Mouse (Mus musculus) kidney, adult 9 months (tissue): ENCODE measurements around the gene Sema4d.

Experiments
- DNase-seq: peaks from one replicate; pipeline ENCODE4 v3.0.0; 2022

The Sema4d gene

GRCm38 (mm10) chr13:51749578-51750345 is 43.8 kb downstream of the Sema4d start:
- DNase-seq: no peak

- peak; percentile 72 for DNase-seq
These were observed 45.5 kb downstream of the Sema4d start for GRCm38 (mm10) chr13:51748009-51748552.

- no peak for DNase-seq
These were observed 46.5 kb downstream of the Sema4d start for GRCm38 (mm10) chr13:51747069-51747468.

DNA sequence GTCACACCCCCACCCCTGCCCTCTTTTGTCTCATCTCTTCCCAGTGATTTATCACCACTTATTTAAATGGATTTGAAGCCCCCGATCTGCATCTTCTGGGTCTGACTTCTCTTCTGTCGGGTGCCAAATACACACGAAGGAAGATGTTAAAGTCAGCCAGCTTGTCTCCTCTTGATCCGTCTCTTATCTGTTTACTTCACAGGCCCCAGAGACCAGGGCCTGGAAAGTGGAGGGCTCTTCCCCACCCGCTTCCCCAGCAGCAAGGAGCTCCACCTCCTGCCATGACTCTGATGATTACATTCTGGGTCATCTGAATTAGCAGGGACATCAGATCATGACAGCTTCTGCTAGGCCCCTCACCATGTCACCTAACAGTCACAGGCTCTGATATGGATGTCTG is 47.7 kb downstream of the Sema4d start:
- no peak for DNase-seq

DNA sequence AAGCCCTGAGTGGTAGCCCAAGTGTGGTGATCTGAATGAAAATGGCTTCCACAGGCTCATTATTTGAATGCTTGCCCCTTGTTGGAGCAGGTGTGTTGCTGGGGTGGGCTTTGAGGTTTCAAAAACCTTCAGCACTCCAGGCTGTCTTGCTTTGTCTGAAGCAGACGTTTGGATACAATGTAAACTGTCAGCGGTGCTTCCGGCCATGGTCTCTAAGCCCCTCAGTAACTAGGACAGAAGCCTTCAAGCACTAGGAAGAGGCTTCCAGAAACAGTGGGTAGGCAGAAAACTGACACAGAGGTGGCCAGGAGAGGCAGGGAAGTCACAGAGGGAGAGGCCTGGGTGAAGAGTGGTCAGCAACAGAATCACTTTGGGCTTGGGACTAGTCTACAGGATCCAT is 49.7 kb downstream of the Sema4d start:
- DNase-seq: no peak

DNA sequence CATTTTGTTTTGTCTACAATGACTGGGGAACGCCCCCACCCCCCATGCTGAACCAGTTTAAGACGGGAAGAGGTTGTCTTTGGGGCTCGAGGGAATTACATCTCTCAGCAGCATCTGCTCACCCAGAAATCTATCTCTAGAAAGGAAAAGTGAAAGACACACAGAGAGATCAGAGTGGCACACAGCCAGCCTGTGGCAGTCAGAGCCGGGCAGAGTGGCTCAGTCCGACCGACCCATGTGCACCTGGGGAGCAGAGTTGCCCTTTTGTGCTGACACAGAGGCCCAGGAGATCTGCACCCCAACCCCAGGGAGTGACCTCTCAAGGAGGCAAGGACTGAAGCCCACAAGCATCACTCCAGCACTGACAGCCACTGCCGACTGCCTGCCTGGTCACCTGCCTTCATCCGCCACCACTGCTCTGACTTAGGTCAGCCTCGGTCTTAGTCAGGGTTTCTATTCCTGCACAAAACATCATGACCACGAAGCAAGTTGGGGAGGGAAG is 50.9 kb downstream of the Sema4d start:
- DNase-seq: peak; percentile 33

- no peak for DNase-seq
These were observed 52.8 kb downstream of the Sema4d start for GRCm38 (mm10) chr13:51740776-51741175.

DNA sequence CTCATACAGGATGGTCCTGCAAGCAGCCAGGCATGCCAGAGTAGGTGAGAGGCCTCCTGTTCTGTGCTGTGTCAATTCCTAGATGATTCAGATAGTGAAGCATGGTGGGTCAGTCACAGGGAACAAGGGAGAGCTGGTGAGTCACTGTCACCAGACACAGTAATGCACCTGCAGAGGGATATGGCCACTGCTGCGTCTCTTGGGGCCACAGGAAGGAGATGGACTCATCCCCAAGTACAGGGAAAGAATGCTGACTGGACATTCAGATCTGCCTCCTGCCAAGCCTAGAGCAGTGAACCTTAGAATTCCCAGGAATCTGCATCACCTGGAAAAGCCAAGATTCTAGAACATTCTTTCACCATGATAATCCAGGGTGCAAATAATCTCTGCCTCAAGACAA is 53.8 kb downstream of the Sema4d start:
- DNase-seq: peak; percentile 80

DNA sequence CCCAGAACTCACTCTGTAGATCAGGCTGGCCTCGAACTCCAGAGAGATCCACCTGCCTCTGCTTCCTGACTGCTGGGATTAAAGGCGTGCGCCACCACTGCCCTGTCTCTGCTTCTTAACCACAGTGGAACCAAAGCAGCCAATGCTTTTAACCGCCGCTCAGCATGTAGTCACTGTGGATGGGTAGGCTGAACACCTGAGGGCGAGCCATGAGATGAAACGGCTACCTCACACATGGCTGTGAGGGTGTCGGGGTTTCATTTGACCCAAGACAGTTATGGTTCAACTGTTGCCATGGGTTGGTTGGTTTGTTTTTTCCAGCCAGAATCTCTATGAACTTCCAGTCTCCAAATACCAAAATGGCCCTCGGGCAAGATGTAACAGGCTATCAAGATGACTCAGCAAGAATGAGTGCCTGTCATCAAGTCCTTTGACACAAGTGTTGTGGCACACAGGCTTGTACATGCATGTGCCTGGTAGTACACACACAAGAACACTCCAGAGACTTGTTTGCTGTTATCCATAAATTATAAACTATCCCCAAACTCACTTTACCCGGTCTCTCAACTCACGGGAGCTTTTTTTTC is 54.9 kb downstream of the Sema4d start:
- no peak for DNase-seq

- no peak for DNase-seq
These were observed 55.5 kb downstream of the Sema4d start for GRCm38 (mm10) chr13:51737949-51738513.

- no peak for DNase-seq
These were observed 56.3 kb downstream of the Sema4d start for GRCm38 (mm10) chr13:51737033-51737948.

DNA sequence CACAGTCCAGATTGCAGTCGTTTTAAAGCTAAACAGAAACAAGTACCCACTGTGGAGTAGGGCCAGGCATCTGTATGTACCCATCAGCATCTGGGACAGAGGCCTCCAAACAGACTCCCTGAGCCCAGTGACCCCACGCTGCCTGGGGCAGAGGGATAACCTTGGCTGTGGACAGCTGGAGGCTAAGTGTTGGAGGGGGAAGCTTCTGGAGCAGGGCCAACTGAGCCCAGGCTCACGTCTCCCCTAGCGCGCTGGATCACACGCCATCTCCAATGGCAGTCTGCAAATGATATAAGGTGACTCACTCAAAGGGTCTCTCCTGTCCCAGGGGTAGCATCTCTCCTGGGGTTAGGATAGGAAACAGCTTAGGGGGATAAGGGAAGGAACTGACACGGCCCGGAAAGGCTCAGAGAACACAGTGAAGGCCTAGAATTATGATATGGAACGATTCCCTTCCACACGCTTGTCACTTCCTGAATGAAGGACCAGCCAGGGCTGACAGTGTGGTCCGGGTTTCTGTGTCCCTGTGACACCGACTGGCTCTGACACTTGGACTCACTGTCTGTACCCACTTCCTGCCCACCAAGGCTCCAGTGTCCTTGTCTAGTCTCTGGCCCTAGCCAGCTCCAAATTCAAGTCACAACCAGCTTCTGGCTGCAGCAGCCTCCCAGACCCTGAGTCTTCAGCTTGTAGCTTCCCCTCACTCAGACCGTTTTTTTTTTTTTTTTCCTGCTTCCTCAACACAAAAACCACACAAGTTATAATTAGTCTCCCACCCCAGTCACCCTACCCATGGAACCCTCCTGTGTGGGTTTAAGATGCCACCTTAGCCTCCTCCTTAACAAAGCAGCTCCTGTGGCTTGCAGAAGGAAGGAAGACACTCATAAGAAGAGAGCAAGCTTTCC is 57.3 kb downstream of the Sema4d start:
- DNase-seq: no peak

GRCm38 (mm10) chr13:51734556-51734955 is 59.0 kb downstream of the Sema4d start:
- DNase-seq: no peak

- no peak for DNase-seq
These were observed 61.4 kb downstream of the Sema4d start for GRCm38 (mm10) chr13:51732097-51732664.

GRCm38 (mm10) chr13:51731474-51731873 is 62.1 kb downstream of the Sema4d start:
- no peak for DNase-seq

- no peak for DNase-seq
These were observed 63.6 kb downstream of the Sema4d start for GRCm38 (mm10) chr13:51729887-51730361.

DNA sequence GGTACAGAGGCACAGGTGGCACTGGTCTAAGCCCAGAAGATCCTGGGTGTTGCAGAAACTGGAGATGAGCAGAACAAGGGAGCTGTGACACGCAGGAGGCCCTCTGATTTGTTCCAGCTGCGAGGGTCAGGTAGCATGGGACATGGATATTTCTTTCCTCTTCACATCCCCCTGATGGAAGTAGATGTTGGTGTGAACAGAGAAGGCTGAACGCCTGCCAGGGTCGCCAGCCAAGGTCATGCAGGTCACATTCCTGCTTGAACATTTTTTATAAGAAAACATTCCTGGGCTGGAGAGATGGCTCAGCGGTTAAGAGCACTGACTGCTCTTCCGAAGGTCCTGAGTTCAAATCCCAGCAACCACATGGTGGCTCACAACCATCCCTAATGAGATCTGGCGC is 66.2 kb downstream of the Sema4d start:
- DNase-seq: no peak

DNA sequence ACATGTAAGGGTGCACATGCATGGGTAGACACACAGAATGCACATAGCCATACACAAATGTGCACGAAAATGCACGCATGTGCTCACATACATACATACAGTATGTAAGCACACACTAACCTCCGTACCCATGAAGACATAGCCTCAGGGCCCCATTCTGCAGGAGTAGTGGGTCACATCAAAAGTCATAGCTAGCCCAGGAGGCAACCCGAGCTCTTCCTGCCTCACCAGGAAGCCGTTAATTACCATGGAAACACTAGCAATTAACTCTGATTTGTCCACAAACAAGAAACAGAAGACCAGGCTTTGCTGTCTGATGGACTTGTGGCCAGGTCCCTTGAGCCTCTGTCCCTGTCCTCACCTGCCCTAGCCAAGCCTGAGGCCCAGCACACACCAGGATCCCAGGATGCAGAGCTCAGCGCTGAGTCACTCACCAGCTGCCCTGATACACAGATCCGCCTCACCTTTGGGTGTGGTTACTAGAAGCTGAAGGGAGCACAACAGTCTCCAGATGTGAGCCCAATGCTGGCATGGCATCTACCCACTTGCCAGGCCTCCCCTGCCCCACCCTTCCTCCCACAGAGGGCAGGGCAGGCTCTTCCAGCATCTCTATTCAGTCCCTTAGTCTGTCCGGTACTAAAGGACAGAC is 67.5 kb downstream of the Sema4d start:
- DNase-seq: no peak

DNA sequence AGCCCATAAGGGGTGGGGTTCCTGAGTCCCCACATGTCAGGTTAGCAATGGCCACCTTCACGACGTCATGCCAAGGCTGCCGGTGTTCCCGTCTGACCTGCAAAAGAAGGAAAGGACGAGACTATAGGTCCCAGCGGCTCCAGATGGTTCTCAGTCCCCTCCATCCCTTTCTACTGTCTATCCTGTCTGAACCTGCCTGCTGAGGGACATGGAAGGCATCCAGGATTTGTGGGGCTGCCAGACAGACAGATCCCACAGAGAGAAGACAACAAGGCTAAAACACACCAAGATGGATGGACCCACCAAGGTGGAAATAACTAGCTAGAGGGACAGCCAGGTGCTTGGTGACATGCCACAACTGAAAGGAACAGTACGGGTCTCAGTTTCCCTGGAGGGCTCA is 68.1 kb downstream of the Sema4d start:
- DNase-seq: no peak

- no peak for DNase-seq
These were observed 69.0 kb downstream of the Sema4d start for GRCm38 (mm10) chr13:51724566-51724965.

GRCm38 (mm10) chr13:51723114-51723513 is 70.4 kb downstream of the Sema4d start:
- no peak for DNase-seq
